In the genomic region with DNA sequence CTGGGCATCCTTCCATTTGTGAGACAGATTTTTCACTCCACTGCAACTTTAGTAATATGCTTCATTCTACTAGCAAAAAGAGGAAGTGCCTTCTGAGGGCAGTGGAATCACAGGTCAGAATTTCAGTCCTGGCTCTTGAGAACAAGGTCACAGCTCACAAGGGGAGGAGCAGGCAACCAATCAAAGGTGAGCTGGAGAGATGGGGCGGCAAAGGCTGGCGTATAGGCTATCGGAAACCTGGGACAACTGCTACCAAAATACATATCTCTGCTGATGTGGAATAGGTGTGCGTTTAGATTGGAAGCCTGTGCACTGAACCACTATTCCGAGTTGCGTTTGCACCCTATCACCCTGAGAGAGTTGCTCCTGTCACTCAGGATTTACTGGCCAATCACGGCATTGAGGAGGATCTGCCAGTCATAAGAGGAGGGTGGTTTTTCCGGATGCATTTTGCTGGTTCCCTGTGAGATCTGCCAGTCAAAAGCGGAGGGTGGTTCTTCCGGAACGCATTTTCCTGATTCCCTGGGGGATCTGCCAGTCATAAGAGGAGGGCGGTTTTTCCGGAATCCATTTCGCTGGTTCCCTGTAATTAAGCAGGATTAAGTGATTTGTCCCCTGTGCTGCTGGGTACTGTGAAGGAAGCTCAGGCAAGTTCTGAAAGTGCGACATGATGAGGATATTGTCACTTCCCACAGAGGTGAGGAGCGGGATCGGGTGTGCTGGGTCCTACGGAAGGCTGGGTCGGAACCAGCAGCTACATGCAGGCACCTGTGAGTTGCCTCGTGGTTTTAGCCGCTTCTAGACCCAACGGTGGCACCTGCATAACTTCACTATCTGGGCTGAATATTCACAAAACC, we compare ENCODE assay signal across 8 mouse cellular contexts.
DNase-seq lines count a peak whose midpoint lies in the region; ATAC-seq lines count a peak whose summit lies in the region.
"Not testable (repeated sequence)": the region's sequence is repeated elsewhere in the genome, so short reads cannot be mapped to it uniquely, and the experiment has no call there.

No protein-coding gene starts in this region.

- not testable (repeated sequence) for H3K9me3 ChIP-seq in hindbrain, embryonic 12.5 days (replicated peaks)

- H3K27ac ChIP-seq in hindbrain, embryonic 12.5 days: peak overlapping the region; percentile 75

- H3K4me1 ChIP-seq in hindbrain, embryonic 12.5 days: not testable (repeated sequence)

- peak overlapping the region; percentile 56 for H3K4me2 ChIP-seq in hindbrain, embryonic 12.5 days (replicated peaks)

- under 1% methylated on average over 22 of the region's 22 CpGs for WGBS in hindbrain, embryonic 12.5 days

- H3K36me3 ChIP-seq in hindbrain, embryonic 12.5 days: not testable (repeated sequence)

- peak; percentile 100 for ATAC-seq in hindbrain, embryonic 12.5 days (ENCODE audit: low FRiP score)

- peak overlapping the region; percentile 53 for H3K4me3 ChIP-seq in hindbrain, embryonic 12.5 days

- not testable (repeated sequence) for H3K27me3 ChIP-seq in hindbrain, embryonic 12.5 days

- peak; percentile 96 for DNase-seq in NIH3T3 (ENCODE audit: low read depth)
- DNase-seq in cerebellum, postnatal 10 days: peak; percentile 92 to 93
- peak; percentile 87 to 88 for DNase-seq in frontal cortex, postnatal 10 days (ENCODE audit: low spot score in 2 of 2)
- peak; percentile 87 to 96 for DNase-seq in layer of hippocampus, postnatal 14 days (ENCODE audit: low spot score in 2 of 2)
- DNase-seq in lung, postnatal 14 days: peak; percentile 87
- peak; percentile 96 for DNase-seq in retina, adult 2 months (ENCODE audit: low read depth, low spot score)
- DNase-seq in thymus, postnatal 36 days: peak; percentile 85 to 88

- peak overlapping the region; percentile 61 for H3K9ac ChIP-seq in hindbrain, embryonic 12.5 days

Comparison
In these comparisons a context has a peak if more than half of its experiments do, and no peak if none do; other contexts are left out.
1. Peak in every context shown above with its lines: DNase-seq, ATAC-seq, H3K4me3 ChIP-seq and H3K27ac ChIP-seq.